Mouse (Mus musculus) spleen, adult 2 months (tissue): ENCODE measurements around the gene Mtmr12.

ENCODE experiments used
- CTCF ChIP-seq: fragments of 200-500 bp; IDR thresholded peaks from 2 replicates; pipeline ENCODE4 v1.5.1; 2011; ENCODE audit warnings: mild to moderate bottlenecking, inconsistent platforms; ENCODE audit not compliant: insufficient read depth, insufficient read length, insufficient replicate concordance; ENCODE audit errors: extremely low read depth
- POLR2A ChIP-seq: fragments of 200-500 bp; IDR thresholded peaks from 2 replicates; pipeline ENCODE4 v1.6.1; 2011; ENCODE audit warnings: low read depth, low read length, inconsistent platforms

DNA sequence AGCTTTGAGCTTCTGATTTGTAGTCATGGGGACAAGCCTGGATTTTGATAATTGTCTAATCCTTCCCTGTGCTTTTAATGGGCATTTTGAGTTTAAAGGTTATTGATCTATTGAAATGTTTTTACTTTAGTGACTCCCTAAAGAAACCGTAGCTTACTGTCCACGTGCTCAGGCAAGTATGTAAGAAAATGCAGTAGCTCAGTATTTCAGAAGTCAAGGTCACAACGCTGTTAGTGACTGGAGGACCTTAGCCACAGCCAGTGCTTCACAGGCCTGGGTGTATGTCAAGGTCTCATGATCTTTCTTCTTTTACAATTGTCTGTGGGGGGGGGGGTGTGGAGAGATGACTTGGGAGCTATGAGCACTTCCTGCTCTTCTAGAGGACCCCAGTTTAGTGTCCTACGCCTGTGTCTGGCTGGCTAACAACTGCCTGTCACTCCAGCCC lies 42.4 kb downstream of the Mtmr12 start:
- TF ChIP-seq POLR2A (no peak), CTCF (no peak)
